Comparison of ENCODE assay signal across 23 mouse cellular contexts in the genomic region with DNA sequence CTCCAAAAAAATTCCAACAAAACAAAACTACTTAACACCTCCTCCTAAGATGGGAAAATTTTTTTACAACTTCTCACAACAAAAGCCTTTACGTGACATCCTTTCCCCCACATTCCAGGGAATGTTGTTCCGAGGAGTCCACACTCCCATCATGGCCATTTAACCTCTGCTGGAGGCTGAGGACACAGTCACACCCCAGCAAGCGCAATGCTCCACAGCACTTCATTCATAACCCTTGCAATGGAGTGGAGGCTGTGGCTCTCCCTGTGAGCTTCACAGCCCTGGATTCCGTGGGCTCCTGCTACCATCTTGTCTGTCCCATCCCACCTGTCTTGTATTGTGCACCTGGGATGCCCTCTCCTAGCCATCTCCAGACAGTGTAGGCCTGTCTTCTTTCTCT. TPM values are rescaled to one million over a fixed set of nuclear protein-coding genes. Genes with fewer than 3 reads are reported as not detected.
DNase-seq lines count a peak whose midpoint lies in the region; ATAC-seq lines count a peak whose summit lies in the region.
"Had no signal": no experiment of that assay in that cellular context is flagged by ENCODE, and none has a peak within 500 bp of the region (broad histone marks: within the 10 kb centered on the region; RNA-seq: fewer than 3 reads in every experiment).

No protein-coding gene starts in this region.

- no peaks in the 10 kb centered on the region; the same call in 1 of the 2 replicates for H3K4me1 ChIP-seq in forebrain, embryonic 16.5 days (replicated peaks; ENCODE audit: control insufficient read depth, insufficient read depth, low read length)
- no peaks in the 10 kb centered on the region for H3K4me1 ChIP-seq in forebrain, embryonic 10.5 days
- peaks cover 5% of the 10 kb centered on the region; the same call in 1 of the 2 replicates for H3K4me1 ChIP-seq in kidney, embryonic 14.5 days (ENCODE audit: control insufficient read depth, insufficient read depth, low read length)
- peaks cover 3% of the 10 kb centered on the region; the same call in 1 of the 2 replicates for H3K4me1 ChIP-seq in midbrain, embryonic 13.5 days (replicated peaks)
- peaks cover 2% of the 10 kb centered on the region; the same call in 1 of the 2 replicates for H3K4me1 ChIP-seq in midbrain, embryonic 11.5 days (ENCODE audit: control insufficient read depth, insufficient read depth, low read length)
- no peaks in the 10 kb centered on the region for H3K4me1 ChIP-seq in hindbrain, embryonic 16.5 days (ENCODE audit: control insufficient read depth, insufficient read depth, low read depth, low read length)
- H3K4me1 ChIP-seq: embryonic facial prominence, embryonic 12.5 days; limb, embryonic 12.5 days; liver, embryonic 12.5 days had no signal

- H3K4me2 ChIP-seq in forebrain, embryonic 16.5 days (ENCODE audit: low read length): no peak overlapping the region
- H3K4me2 ChIP-seq in kidney, embryonic 14.5 days (replicated peaks; ENCODE audit: low read depth, low read length): no peak overlapping the region
- no peak overlapping the region for H3K4me2 ChIP-seq in midbrain, embryonic 13.5 days (replicated peaks)
- no peak overlapping the region for H3K4me2 ChIP-seq in midbrain, embryonic 11.5 days
- H3K4me2 ChIP-seq in hindbrain, embryonic 16.5 days (ENCODE audit: low read length): no peak overlapping the region
- H3K4me2 ChIP-seq: embryonic facial prominence, embryonic 12.5 days; limb, embryonic 12.5 days; liver, embryonic 12.5 days had no signal

- no peaks in the 10 kb centered on the region for H3K27me3 ChIP-seq in forebrain, embryonic 16.5 days (replicated peaks; ENCODE audit: control insufficient read depth, insufficient read depth, low read length)
- H3K27me3 ChIP-seq in forebrain, embryonic 10.5 days (ENCODE audit: poor library complexity, severe bottlenecking): no peaks in the 10 kb centered on the region
- no peaks in the 10 kb centered on the region for H3K27me3 ChIP-seq in kidney, embryonic 14.5 days (ENCODE audit: control insufficient read depth, insufficient read depth, low read length)
- no peaks in the 10 kb centered on the region for H3K27me3 ChIP-seq in midbrain, embryonic 13.5 days
- no peaks in the 10 kb centered on the region for H3K27me3 ChIP-seq in midbrain, embryonic 11.5 days (ENCODE audit: control insufficient read depth, insufficient read depth, low read length)
- H3K27me3 ChIP-seq in hindbrain, embryonic 16.5 days (replicated peaks; ENCODE audit: control insufficient read depth, insufficient read depth, low read length): no peaks in the 10 kb centered on the region
- H3K27me3 ChIP-seq: embryonic facial prominence, embryonic 12.5 days; limb, embryonic 12.5 days; liver, embryonic 12.5 days had no signal

- no peak for DNase-seq in forebrain, embryonic 10.5 days (ENCODE audit: extremely low spot score, low spot score)
- DNase-seq in kidney, adult 9 months: no peak
- no peak for DNase-seq in midbrain, embryonic 11.5 days (ENCODE audit: low spot score, missing footprints)
- DNase-seq in thymus, postnatal 10 days (ENCODE audit: low spot score in 2 of 2): no peak
- DNase-seq: adrenal gland, postnatal 10 days; forebrain, postnatal 0 days; gastrocnemius, postnatal 14 days; heart, postnatal 36 days; lung, adult 2 months; lung, postnatal 14 days; midbrain, embryonic 14.5 days; right cerebral cortex, postnatal 14 days; thymus, adult 2 months had no signal

- H3K9me3 ChIP-seq in forebrain, embryonic 16.5 days (ENCODE audit: control insufficient read depth, low read length): no peaks in the 10 kb centered on the region
- H3K9me3 ChIP-seq in forebrain, embryonic 10.5 days: no peaks in the 10 kb centered on the region
- no peaks in the 10 kb centered on the region for H3K9me3 ChIP-seq in kidney, embryonic 14.5 days (ENCODE audit: control insufficient read depth, low read length)
- H3K9me3 ChIP-seq in midbrain, embryonic 13.5 days: no peaks in the 10 kb centered on the region
- no peaks in the 10 kb centered on the region for H3K9me3 ChIP-seq in midbrain, embryonic 11.5 days (ENCODE audit: control insufficient read depth, low read length)
- H3K9me3 ChIP-seq in hindbrain, embryonic 16.5 days (ENCODE audit: control insufficient read depth, low read length): no peaks in the 10 kb centered on the region
- H3K9me3 ChIP-seq: embryonic facial prominence, embryonic 12.5 days; limb, embryonic 12.5 days; liver, embryonic 12.5 days had no signal

- no peak overlapping the region for H3K27ac ChIP-seq in forebrain, embryonic 16.5 days (ENCODE audit: low read length)
- no peak overlapping the region for H3K27ac ChIP-seq in forebrain, embryonic 10.5 days
- no peak overlapping the region for H3K27ac ChIP-seq in kidney, embryonic 14.5 days (ENCODE audit: low read depth, low read length)
- H3K27ac ChIP-seq in midbrain, embryonic 13.5 days: no peak overlapping the region
- H3K27ac ChIP-seq in midbrain, embryonic 11.5 days (ENCODE audit: low read depth, low read length): no peak overlapping the region
- H3K27ac ChIP-seq in hindbrain, embryonic 16.5 days (ENCODE audit: low read depth, low read length): no peak overlapping the region
- H3K27ac ChIP-seq: embryonic facial prominence, embryonic 12.5 days; limb, embryonic 12.5 days; liver, embryonic 12.5 days; stomach, postnatal 0 days had no signal

- H3K36me3 ChIP-seq in forebrain, embryonic 16.5 days (ENCODE audit: control insufficient read depth, insufficient read depth): no peaks in the 10 kb centered on the region
- H3K36me3 ChIP-seq in forebrain, embryonic 10.5 days (replicated peaks): peaks cover 6% of the 10 kb centered on the region; the same call in 1 of the 2 replicates
- H3K36me3 ChIP-seq in kidney, embryonic 14.5 days (ENCODE audit: control insufficient read depth, insufficient read depth, low read length): no peaks in the 10 kb centered on the region
- H3K36me3 ChIP-seq in midbrain, embryonic 13.5 days: no peaks in the 10 kb centered on the region
- H3K36me3 ChIP-seq in midbrain, embryonic 11.5 days (ENCODE audit: control insufficient read depth, insufficient read depth, low read length): no peaks in the 10 kb centered on the region
- H3K36me3 ChIP-seq in hindbrain, embryonic 16.5 days (ENCODE audit: control insufficient read depth, insufficient read depth, low read length): no peaks in the 10 kb centered on the region
- H3K36me3 ChIP-seq: embryonic facial prominence, embryonic 12.5 days; limb, embryonic 12.5 days; liver, embryonic 12.5 days had no signal

- ATAC-seq in forebrain, embryonic 16.5 days: 0 out of 2 replicates have a peak, but pooled peaks have one; percentile 9
- ATAC-seq in kidney, embryonic 14.5 days (ENCODE audit: low FRiP score, low TSS enrichment): peak; percentile 83; the same call in 1 of the 2 replicates
- ATAC-seq in midbrain, embryonic 13.5 days: peak; percentile 47; the same call in 1 of the 2 replicates
- ATAC-seq in midbrain, embryonic 11.5 days (ENCODE audit: low FRiP score): no peak
- peak; percentile 41; the same call in 1 of the 2 replicates for ATAC-seq in hindbrain, embryonic 16.5 days
- ATAC-seq: CD4-positive, CD25-positive, alpha-beta regulatory T cell, adult 4 months; forebrain, postnatal 0 days; inflammation-experienced regulatory T-cells, adult 6 months; liver, embryonic 12.5 days had no signal

- H3K4me3 ChIP-seq in forebrain, embryonic 16.5 days (replicated peaks; ENCODE audit: low read length): no peak overlapping the region
- H3K4me3 ChIP-seq in forebrain, embryonic 10.5 days: no peak overlapping the region
- H3K4me3 ChIP-seq in kidney, embryonic 14.5 days (ENCODE audit: low read length): no peak overlapping the region
- no peak overlapping the region for H3K4me3 ChIP-seq in midbrain, embryonic 13.5 days (replicated peaks)
- no peak overlapping the region for H3K4me3 ChIP-seq in midbrain, embryonic 11.5 days (ENCODE audit: low read depth, low read length)
- no peak overlapping the region for H3K4me3 ChIP-seq in hindbrain, embryonic 16.5 days (ENCODE audit: low read length)
- H3K4me3 ChIP-seq: embryonic facial prominence, embryonic 12.5 days; limb, embryonic 12.5 days; liver, embryonic 12.5 days had no signal

- WGBS in forebrain, embryonic 16.5 days: 84% methylated on average over 4 of the region's 4 CpGs
- WGBS in forebrain, embryonic 10.5 days: 88% methylated on average over 4 of the region's 4 CpGs
- 45% methylated on average over 4 of the region's 4 CpGs for WGBS in kidney, embryonic 14.5 days
- WGBS in midbrain, embryonic 13.5 days: 75% methylated on average over 4 of the region's 4 CpGs
- WGBS in midbrain, embryonic 11.5 days: 70% methylated on average over 4 of the region's 4 CpGs
- WGBS in hindbrain, embryonic 16.5 days: 68% methylated on average over 4 of the region's 4 CpGs

- H3K9ac ChIP-seq in forebrain, embryonic 16.5 days (replicated peaks; ENCODE audit: low read depth, low read length): no peak overlapping the region
- H3K9ac ChIP-seq in kidney, embryonic 14.5 days (ENCODE audit: low read depth, low read length): no peak overlapping the region
- H3K9ac ChIP-seq in midbrain, embryonic 13.5 days (replicated peaks): no peak overlapping the region
- no peak overlapping the region for H3K9ac ChIP-seq in midbrain, embryonic 11.5 days (ENCODE audit: low read length)
- no peak overlapping the region for H3K9ac ChIP-seq in hindbrain, embryonic 16.5 days (ENCODE audit: low read depth, low read length)
- H3K9ac ChIP-seq: embryonic facial prominence, embryonic 12.5 days; forebrain, postnatal 0 days; limb, embryonic 12.5 days; liver, embryonic 12.5 days had no signal

RNA-seq across cellular contexts. Expression of a gene that starts 40.4 kb away (rescaled TPM):
- 0.52 and 0.63 TPM in 2 replicates for polyA plus RNA-seq in forebrain, embryonic 16.5 days (2015; fragmentation: Nextera tagmentation; extraction: Ambion mirVana)
- polyA plus RNA-seq in forebrain, embryonic 10.5 days (2016; fragmentation: Nextera tagmentation; extraction: Ambion mirVana): 0.31 and 0.32 TPM in 2 replicates
- polyA plus RNA-seq in kidney, embryonic 14.5 days (2014; fragmentation: Nextera tagmentation; extraction: Ambion mirVana): 0.84 and 1.0 TPM in 2 replicates
- 0.35 and 0.65 TPM in 2 replicates for polyA plus RNA-seq in midbrain, embryonic 13.5 days (2015; fragmentation: Nextera tagmentation; extraction: Ambion mirVana)
- polyA plus RNA-seq in midbrain, embryonic 11.5 days (2014; fragmentation: Nextera tagmentation; extraction: Ambion mirVana): 0.25 and 0.31 TPM in 2 replicates
- polyA plus RNA-seq in hindbrain, embryonic 16.5 days (2015; fragmentation: Nextera tagmentation; extraction: Ambion mirVana): 0.50 and 0.80 TPM in 2 replicates
- polyA plus RNA-seq: liver, embryonic 12.5 days had no signal
